Mouse (Mus musculus) small intestine, adult 2 months (tissue): ENCODE results near the gene Evpl. TPM values are rescaled to one million over a fixed set of nuclear protein-coding genes. Genes with fewer than 3 reads are reported as not detected.

Source experiments
- H3K27ac ChIP-seq: fragments of 200-500 bp; 2 replicates; pipeline ENCODE4 v1.5.1; 2012; ENCODE audit warnings: low read depth, low read length, control low read depth, inconsistent platforms; ENCODE audit not compliant: insufficient read depth
- H3K27me3 ChIP-seq: fragments of 200-500 bp; 2 replicates; pipeline ENCODE4 v1.6.1; 2012; ENCODE audit warnings: mild to moderate bottlenecking, moderate library complexity, low read length, inconsistent platforms; ENCODE audit not compliant: control insufficient read depth, insufficient read depth
- H3K36me3 ChIP-seq: fragments of 200-500 bp; 2 replicates; pipeline ENCODE4 v1.6.1; 2012; ENCODE audit warnings: mild to moderate bottlenecking, low read length, control low read depth, inconsistent platforms; ENCODE audit not compliant: control insufficient read depth, insufficient read depth
- H3K4me1 ChIP-seq: fragments of 200-500 bp; 2 replicates; pipeline ENCODE4 v1.6.1; 2012; ENCODE audit warnings: low read length, inconsistent platforms, mixed read lengths; ENCODE audit not compliant: control insufficient read depth, insufficient read depth, insufficient read length
- H3K4me3 ChIP-seq: fragments of 200-500 bp; 2 replicates; pipeline ENCODE4 v1.5.1; 2012; ENCODE audit warnings: low read depth, mild to moderate bottlenecking, control low read depth, inconsistent platforms, low read length, moderate library complexity
- CTCF ChIP-seq: fragments of 200-500 bp; IDR thresholded peaks from 2 replicates; pipeline ENCODE4 v1.5.1; 2012; ENCODE audit warnings: low read depth, mild to moderate bottlenecking, control low read depth, inconsistent platforms, low read length, moderate library complexity, mixed read lengths; ENCODE audit not compliant: insufficient replicate concordance, insufficient read length; ENCODE audit errors: extremely low read depth
- POLR2A ChIP-seq: fragments of 200-500 bp; IDR thresholded peaks from 2 replicates; pipeline ENCODE4 v1.6.1; 2012; ENCODE audit warnings: low read depth, mild to moderate bottlenecking, control low read depth, inconsistent platforms, low read length, moderate library complexity
- WGBS: fragments of 180-500 bp; shearing (Covaris S2); methylation state at CpG from one replicate; pipeline ENCODE4 v1.1.7; 2018; 5-methylcytosine and 5-hydroxymethylcytosine counted together
- polyA plus RNA-seq: library from polyadenylated mRNA; depleted of rRNA; stranded (reverse); fragments of >200 nt; gene quantifications from 2 replicates; pipeline ENCODE4 v1.2.3, GENCODE M21; 2012; rRNA removed

Evpl gene
- polyA plus RNA-seq = 6.3 and 12.1 TPM in 2 replicates

DNA sequence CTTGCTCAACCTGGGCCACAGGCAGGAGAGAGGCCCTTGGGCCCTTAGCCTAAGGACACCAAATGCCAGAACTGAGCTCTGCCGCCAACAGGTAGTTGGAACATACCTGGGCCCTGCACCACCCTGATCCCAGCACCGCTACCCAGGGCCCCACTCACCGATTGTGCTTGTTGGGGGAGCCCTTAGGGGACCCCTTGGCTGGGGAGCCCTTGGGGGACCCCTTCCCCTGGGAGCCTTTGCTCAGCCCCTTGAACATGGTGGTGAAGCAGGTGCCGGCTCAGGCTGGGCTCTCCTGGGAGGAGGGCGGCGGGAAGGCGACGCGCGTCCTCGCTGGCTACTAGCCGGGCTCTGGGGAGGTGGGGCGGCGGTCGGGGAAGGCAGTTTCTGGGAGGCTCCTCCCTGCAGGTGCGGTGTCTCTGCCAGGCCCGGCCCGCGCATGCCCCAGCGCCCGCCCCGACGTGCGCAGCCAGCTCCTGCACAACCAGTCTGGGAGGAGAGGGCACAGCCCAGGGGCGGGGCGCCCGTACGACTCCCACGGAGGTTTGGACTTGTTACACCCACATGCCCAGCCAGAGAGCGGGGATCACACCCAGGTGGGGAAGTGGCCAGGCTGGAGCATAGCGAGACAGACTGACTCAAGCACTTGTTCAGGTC lies at the start of gene Evpl:
TSS of gene Evpl (minus strand) at position 336 of the 654 bp plus-strand sequence.
- Histone ChIP-seq H3K27ac (peak within 1 kb of the TSS; percentile 46), H3K27me3 (no peaks in the 10 kb centered on the region), H3K4me3 (peak within 1 kb of the TSS; percentile 69), H3K36me3 (peaks cover 1% of the 10 kb centered on the region; the same call in 1 of the 2 replicates), H3K4me1 (peaks cover 31% of the 10 kb centered on the region)
- TF ChIP-seq POLR2A (peak; percentile 92), CTCF (no peak)
- 6% methylated on average over 30 of the region's 31 CpGs for WGBS

DNA sequence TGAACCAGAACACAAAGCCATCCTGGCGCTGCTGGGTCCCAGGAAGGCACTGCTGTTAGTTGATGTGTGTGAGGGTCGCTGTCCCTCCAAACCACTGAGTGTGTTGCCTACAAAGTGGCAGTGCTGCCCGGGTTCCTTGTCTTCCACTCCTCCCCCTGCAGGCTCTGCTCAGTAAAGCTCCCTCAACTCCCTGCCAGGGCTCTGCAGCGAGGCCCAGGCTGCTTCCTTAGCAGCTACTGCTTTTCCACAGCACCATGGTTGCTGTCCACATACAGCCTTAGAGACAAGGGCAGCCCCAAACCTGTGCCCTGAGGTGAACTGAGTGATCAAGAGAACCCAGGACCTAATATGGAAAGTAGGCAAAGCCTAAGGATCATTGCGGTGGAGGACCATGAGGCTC lies 49.5 kb upstream of the Evpl start:
- peaks cover 22% of the 10 kb centered on the region for H3K27me3 ChIP-seq
- peaks cover 4% of the 10 kb centered on the region; the same call in 1 of the 2 replicates for H3K4me1 ChIP-seq
- TF ChIP-seq CTCF = no peak
- no peak for TF ChIP-seq POLR2A
- H3K27ac ChIP-seq = no peak overlapping the region
- H3K4me3 ChIP-seq = no peak overlapping the region
- H3K36me3 ChIP-seq = peaks cover 25% of the 10 kb centered on the region
- WGBS = 81% methylated on average over 5 of the region's 5 CpGs

DNA sequence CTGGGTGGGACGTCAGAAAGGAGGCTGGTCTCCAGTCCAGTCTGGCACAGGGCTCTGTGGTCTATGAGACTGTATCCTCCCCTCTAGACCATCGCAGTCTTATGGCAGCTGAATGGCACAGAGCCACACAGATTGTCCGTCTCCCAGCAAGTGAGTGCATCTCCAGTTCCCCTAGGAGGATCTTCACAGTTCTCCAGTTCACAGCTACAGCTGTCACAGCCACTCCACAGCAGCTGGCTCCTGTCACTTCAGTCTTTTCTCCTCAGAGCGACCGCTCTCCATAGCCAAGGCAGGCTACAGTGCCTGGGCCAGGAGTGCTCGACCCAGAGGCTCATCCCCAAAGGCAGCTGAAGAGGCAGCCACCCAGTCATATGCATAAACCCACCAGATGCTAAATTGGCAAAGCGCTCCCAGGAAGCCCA lies 47.9 kb upstream of the Evpl start:
- no peak for TF ChIP-seq POLR2A
- no peak for TF ChIP-seq CTCF
- Histone ChIP-seq H3K27ac (no peak overlapping the region), H3K4me3 (no peak overlapping the region), H3K36me3 (peaks cover 17% of the 10 kb centered on the region), H3K27me3 (peaks cover 38% of the 10 kb centered on the region), H3K4me1 (peaks cover 13% of the 10 kb centered on the region)
- 66% methylated on average over 7 of the region's 7 CpGs for WGBS

DNA sequence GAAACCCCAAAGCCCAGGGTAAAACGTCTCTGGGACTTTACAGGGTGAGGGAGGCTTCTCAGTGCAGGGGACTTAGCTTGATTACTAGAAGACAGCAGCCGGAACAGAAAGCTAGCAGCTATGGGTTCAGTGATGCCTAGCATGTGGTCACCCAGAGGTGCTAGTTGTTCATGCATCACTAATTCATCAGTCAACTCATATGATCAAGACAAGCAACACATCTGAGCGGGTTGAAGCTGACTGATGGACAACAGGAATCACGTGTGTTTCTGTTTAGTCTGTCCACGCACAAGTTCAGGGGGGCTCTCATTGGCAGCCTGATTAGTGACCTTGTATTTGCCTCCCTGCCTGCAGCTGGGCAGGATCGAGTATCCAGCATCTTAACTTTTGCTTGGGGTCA lies 46.1 kb upstream of the Evpl start:
- Histone ChIP-seq H3K4me3 (no peak overlapping the region), H3K27ac (no peak overlapping the region), H3K27me3 (peaks cover 41% of the 10 kb centered on the region), H3K4me1 (peaks cover 13% of the 10 kb centered on the region), H3K36me3 (peaks cover 10% of the 10 kb centered on the region)
- 41% methylated on average over 6 of the region's 6 CpGs for WGBS
- TF ChIP-seq CTCF (no peak), POLR2A (no peak)

DNA sequence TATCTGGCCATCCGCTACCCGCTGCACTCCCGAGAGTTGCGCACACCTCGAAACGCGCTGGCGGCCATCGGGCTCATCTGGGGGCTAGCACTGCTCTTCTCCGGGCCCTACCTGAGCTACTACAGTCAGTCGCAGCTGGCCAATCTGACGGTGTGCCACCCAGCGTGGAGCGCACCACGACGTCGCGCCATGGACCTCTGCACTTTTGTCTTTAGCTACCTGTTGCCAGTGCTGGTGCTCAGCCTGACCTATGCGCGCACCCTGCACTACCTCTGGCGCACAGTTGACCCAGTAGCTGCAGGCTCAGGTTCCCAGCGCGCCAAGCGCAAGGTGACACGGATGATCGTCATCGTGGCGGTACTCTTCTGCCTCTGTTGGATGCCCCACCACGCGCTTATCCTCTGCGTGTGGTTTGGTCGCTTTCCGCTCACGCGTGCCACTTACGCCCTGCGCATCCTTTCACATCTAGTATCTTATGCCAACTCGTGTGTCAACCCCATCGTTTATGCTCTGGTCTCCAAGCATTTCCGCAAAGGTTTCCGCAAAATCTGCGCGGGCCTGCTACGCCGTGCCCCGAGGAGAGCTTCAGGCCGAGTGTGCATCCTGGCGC lies 45.1 kb upstream of the Evpl start:
- Histone ChIP-seq H3K27ac (no peak overlapping the region), H3K4me1 (peaks cover 13% of the 10 kb centered on the region), H3K36me3 (peaks cover 1% of the 10 kb centered on the region; the same call in 1 of the 2 replicates), H3K27me3 (peaks cover 41% of the 10 kb centered on the region), H3K4me3 (no peak overlapping the region)
- TF ChIP-seq CTCF = no peak
- TF ChIP-seq POLR2A = no peak
- WGBS = 10% methylated on average over 48 of the region's 48 CpGs

DNA sequence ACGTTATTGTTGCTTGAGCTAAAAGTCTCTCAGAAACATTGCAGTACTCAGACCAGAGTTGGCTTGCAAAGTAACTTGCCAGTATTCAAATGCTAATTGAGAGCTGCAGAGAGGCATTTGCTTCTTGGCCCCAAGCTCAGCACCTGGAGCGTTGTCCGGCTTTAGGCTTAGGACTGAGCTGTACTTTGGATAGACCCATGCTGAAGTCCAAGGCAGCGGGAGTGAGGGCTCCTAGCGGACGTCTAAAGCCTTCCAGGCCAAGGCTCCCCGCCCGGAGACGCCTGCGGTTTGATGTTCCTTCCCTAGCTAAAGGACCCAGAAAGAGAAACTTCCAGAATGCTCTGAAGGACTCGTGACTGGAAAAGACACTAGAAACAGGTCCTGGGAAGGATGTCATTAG lies 44.2 kb upstream of the Evpl start:
- WGBS = 6% methylated on average over 11 of the region's 11 CpGs
- Histone ChIP-seq H3K4me1 (peaks cover 13% of the 10 kb centered on the region), H3K27ac (no peak overlapping the region), H3K27me3 (peaks cover 41% of the 10 kb centered on the region), H3K4me3 (no peak overlapping the region), H3K36me3 (no peaks in the 10 kb centered on the region)
- TF ChIP-seq POLR2A (no peak), CTCF (no peak)

DNA sequence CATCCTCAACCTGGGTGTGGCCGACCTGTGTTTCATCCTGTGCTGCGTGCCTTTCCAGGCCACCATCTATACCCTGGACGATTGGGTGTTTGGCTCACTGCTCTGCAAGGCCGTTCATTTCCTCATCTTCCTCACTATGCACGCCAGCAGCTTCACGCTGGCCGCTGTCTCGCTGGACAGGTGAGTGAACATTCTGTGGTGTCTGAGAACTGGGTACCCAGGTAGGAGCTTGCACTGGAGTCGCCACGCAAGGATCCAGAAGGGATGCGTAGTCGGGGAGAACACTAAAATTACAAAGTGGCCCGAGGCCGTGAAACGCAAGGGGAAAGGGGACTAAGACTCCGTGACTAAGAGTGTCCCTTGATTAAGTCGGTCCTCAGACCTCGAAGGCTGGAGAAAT lies 43.8 kb upstream of the Evpl start:
- Histone ChIP-seq H3K4me1 (peaks cover 13% of the 10 kb centered on the region), H3K36me3 (no peaks in the 10 kb centered on the region), H3K4me3 (peak overlapping the region; percentile 43), H3K27ac (no peak overlapping the region), H3K27me3 (peaks cover 41% of the 10 kb centered on the region)
- whole genome bisulfite sequencing = 4% methylated on average over 18 of the region's 18 CpGs
- TF ChIP-seq CTCF = no peak; the same call in 1 of the 2 replicates
- TF ChIP-seq POLR2A = no peak
